Mouse (Mus musculus) cerebellum, adult 9-11 months (tissue): ENCODE measurements around the gene Olfr1393.
"Not testable (repeated sequence)": the region's sequence is repeated elsewhere in the genome, so short reads cannot be mapped to it uniquely, and the experiment has no call there.

ENCODE experiments used
- DNase-seq: peaks from one replicate; pipeline ENCODE4 v3.0.0; 2022

Gene Olfr1393

DNA sequence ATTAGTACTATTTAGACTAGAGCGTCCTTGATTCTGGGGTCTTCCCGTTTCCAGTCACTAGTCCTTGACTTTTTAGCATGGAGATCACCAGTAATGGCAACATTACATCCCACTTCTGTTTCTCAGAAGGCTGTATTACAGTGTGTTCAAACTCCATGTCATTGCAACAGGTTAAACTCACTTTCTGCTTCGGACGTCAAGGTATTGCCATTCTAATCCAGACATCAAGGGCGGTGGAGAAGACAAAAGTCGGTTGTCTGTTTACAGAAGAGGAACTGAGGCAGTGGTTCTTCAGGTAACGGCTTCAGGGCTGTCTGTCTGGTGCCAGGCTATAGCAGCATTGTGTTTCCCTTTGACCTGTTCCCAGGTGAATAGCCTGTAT is 26.7 kb upstream of the Olfr1393 start:
- no peak for DNase-seq

DNA sequence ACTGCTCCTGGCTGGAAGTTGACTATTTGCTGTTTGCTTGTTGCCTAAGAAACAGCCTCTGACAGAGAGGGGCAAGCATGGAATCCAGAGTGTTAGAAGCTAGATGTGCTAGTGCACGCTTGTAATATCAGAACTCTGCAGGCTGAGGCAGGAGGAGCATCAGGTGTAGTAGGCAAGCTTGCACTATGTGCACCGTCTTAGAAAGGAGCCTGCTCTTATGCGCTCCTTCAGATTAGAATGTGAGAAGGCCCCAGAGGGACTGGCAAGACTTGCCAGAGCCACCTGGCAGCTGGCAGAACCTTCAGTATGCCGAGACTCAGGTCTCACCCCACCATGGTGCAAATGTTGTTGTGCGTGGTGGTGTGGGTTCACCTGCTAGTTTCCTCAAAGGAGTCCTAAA is 26.1 kb upstream of the Olfr1393 start:
- no peak for DNase-seq

DNA sequence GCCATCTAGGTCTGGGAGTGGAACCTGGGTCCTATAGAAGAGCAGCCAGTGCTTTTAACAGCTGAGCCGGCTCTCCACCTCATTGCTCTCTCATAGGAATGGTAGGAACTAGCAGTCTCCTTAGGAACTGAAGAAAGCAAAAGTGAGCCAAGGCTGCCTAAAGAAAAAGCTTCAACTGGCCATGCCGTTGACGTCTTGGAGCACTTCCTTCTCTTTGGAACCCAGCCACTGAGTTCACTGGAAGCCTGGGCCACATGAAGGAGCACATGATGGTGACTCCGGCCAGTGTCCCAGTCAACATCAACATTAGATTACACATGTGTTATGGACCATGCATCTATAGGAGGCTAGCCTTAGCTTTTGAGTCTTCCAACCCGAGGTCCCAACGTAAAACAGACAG is 25.1 kb upstream of the Olfr1393 start:
- no peak for DNase-seq

DNA sequence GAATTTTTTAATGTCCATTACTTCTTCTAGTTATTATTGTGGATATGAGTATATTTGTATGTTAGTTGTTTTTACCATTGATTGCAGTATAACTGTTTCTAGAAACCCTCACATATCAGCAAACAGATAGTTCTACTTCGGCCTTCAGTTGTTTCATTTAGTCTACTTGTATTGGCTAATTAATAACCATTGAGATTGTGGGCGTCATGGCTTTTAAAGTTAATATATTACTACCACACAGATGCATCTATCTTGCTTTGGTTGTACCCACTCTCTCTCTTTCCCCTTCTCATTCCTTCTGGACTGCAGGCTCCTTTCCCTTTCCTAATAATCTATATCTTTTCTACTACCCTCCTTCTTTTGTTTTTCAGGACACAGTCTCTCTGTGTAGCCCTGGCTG is 18.8 kb upstream of the Olfr1393 start:
- no peak for DNase-seq

DNA sequence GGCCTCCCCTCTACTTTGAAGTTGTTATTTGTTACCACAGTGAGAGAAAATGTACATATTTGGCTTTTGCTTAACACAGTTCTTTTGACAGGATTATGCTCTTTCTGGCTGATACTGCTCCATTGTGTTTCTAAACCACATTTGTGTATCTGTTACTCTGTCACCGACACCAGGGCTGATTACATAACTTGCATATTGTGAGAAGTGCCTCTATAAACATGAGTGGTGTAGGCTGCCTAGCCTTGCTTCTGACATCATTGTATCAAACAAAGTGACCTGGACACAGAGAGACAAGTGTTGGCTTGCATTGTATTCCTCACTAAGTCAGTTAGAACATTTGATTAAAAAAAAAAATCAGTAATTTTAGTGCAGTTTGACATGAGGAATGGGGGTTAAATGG is 18.3 kb upstream of the Olfr1393 start:
- no peak for DNase-seq

DNA sequence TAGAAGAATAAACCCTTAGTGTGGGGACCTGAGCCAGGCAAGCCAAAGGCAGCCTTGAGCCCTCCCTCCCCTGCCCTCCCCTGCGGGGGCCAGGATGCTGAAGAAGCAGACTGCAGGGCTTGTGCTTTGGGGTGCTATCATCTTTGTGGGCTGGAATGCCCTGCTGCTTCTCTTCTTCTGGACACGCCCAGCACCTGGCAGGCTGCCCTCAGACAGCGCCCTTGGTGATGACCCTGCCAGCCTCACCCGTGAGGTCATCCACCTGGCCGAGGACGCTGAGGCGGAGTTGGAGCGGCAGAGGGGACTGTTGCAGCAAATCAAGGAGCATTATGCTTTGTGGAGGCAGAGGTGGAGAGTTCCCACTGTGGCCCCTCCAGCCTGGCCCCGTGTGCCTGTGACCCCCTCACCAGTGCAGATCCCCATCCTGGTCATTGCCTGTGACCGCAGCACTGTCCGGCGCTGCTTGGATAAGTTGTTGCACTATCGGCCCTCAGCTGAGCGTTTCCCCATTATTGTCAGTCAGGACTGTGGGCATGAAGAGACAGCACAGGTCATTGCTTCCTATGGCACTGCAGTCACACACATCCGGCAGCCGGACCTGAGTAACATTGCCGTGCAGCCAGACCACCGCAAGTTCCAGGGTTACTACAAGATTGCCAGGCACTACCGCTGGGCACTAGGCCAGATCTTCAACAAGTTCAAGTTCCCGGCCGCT is 17.3 kb upstream of the Olfr1393 start:
- DNase-seq: no peak

DNA sequence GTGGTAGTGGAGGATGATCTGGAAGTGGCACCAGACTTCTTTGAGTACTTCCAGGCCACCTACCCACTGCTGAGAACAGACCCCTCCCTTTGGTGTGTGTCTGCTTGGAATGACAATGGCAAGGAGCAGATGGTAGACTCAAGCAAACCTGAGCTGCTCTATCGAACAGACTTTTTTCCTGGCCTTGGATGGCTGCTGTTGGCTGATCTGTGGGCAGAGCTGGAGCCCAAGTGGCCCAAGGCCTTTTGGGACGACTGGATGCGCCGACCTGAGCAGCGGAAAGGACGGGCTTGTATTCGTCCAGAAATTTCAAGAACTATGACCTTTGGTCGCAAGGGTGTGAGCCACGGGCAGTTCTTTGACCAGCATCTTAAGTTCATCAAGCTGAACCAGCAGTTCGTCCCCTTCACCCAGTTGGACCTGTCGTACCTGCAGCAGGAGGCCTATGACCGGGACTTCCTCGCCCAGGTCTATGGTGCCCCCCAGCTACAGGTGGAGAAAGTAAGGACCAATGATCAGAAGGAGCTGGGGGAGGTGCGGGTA is 16.7 kb upstream of the Olfr1393 start:
- DNase-seq: no peak

DNA sequence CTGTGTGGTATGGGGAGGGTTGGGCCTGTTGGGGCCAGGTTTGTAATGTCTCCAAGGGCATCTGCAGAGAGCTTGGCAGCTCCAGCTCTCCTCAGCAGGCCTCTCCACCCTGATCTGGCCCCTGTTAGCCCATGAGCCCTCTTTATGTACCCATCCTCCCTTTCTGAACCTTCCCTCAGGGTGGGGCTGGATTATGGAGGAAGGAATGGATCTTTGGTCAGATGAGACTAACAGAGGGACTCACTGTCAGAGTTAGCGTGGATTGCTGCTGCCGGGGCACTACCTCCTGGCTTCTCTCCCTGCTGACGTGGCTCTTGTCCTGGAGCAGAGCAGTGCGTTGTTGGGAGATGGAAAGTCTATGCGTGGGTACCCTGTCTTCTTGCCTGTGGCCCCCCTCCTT is 15.8 kb upstream of the Olfr1393 start:
- no peak for DNase-seq

DNA sequence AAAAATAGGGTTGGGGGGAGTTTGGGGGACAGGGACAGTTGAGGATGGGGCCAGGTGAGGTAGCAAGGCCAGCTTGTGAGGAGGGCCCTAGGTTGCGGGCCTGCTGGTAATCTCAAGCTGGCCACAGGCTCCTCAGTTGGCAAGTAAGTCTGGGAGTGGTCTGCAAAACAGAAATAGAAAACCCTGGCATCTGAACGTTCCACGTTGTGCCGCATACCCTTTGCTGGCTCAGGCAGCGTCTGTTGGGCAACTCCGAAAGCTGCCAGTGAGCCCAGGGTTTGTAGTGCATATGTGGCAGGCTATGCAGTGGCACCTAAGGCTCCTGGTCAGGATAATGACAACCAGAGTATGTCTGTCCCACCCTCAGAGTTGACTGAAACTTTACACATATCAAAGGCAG is 15.0 kb upstream of the Olfr1393 start:
- DNase-seq: no peak

DNA sequence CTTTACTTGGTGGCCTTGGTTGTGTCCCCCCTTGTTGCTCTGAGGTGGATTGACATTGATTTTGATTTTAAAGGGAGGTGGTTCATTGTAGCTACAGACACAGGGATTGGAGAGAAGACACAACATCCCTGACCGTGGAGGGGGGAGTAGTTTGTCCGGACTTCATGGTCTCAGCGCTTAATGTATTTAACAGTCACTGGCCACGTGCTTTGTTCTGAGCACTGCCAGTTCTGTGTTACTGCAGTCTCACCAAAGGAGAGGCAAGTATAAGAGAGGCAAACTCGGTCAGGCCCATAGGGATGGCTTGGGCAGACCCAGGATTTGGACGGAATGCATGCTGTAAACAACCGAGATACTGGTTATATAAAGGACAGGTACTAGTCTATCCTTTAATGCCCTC is 14.0 kb upstream of the Olfr1393 start:
- DNase-seq: no peak

DNA sequence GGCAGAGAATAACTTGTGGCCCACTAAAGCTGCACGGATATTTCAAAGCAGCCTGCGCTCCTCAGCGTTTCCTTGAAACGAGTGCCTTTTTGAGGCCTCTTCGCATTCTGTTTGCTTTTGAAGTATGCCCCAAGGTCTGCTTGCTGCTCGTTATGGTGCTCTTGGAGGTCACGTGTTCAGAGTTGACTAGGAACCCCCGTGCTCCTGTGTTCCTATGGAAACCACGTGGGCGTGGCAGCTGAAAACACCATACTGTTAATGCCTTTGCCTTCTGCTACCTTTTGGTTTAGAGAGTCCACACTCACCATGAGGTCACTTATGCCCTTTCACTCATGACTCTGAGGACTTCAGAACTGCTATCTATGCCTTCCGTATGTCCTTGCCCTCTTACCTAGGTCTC is 13.5 kb upstream of the Olfr1393 start:
- DNase-seq: no peak

DNA sequence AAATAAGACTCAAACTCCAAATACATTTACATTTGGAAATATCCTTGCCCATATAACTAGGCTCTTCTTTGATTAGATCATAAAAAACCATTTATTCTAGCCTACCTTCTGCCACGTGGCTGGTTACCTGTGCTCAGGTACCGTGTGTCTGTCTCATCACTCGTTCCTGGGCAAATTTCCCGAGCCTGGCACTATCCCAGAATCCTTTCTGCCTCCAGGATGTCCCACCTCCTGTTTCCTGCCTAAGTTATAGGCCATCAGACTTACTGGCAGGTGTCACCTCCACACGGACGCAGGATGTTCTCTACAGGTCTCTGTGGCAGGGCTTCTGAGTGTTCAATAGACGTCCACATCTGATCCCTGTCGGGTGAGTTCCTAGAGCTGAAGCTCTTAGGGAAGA is 13.0 kb upstream of the Olfr1393 start:
- no peak for DNase-seq

DNA sequence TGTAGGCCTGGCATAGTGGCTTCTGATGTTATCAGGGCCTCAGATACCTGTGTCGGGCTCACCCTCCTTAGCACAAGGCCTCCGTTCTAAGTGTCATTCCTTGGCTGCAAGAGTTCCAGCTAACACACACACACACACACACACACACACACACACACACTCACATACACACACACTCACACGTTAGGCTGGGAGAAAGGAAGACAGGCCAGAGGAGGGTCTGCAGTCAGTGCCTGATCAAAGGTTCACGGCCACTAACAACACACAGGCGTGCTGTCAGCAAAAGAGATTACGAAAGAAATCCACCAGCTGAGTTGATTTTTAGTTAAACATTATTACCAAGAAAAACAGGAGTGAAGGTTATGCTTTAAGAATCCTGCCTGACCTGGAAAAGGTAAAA is 11.4 kb upstream of the Olfr1393 start:
- no peak for DNase-seq

DNA sequence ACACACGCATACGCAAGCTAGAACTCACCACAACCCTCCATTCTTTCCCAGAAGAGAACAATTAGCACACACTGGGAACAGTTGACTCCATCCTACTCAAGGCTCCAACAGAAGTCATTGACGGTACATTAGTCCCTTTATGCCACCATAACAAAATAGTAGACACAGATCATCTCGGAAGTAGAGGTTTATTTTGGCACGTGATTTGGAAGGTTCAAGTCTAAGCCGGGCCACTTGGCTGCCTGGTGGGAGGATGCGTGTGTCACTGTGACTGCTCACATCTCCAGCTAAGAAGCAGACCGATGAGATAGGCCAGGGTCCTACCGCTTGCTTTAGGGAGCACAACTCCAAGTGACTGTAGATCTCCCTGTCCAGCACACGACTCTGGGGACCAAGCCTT is 10.8 kb upstream of the Olfr1393 start:
- no peak for DNase-seq

DNA sequence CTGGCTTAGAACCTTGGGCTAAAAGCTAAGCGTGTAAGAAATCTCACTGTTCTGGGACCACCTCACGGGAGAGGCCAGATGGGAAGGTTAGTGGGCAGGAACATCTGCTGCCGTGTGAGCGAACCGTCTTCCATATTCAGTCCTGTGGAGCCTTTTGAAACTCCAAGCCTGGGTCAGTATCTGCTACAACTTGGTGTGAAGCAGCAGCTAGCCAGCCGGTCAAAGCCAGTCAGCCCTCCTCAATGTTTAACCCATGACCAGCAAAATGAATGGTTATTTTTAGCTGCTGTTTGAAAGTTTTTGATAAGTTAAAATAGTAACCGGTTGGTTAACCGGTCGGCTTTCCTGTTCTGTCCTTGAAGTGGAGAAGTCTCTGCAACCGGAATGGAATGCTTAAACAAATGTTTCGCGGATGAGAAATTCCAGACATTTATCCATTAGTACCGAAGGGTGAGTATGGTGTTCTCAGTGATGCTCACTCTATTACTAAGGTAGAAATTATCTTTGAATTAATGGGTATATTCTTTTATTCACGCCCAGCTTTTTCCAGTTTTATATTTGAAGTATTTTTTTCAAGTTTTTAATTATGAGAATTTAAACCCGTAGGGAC is 10.0 kb upstream of the Olfr1393 start:
- DNase-seq: no peak

DNA sequence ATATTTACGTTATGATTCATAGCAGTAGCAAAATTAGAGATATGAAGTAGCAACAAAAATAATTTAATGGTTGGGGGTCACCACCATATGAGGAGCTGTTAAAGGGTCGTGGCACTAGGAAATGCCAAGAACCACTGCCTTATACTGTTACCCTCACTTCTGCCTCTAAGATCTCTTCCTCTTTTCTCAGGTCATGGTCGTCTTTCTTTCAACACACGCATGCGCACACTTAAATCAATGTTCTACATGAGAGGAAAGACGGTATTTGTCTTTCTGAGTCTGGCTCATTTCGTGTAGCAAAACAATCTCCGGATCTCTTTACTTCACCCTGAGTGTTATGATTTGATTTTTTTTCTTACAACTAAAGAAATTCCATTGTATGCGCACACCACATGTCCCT is 8.3 kb upstream of the Olfr1393 start:
- no peak for DNase-seq

DNA sequence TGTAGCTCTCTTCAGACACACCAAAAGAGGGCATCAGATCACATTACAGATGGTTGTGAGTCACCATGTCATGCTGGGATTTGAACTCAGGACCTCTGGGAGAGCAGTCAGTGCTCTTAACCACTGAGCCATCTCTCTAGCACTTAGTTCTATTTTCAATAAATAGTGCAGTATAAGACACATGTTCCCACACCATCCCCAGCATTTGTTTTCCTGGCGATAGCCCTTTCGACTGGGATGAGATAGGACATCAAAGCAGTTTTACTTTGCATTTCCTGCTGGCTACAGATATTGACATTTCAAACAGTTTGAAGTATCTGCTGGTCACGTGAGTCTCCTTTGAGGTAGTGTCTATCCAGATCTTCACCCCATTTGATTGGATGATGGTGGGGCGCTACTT is 7.7 kb upstream of the Olfr1393 start:
- DNase-seq: no peak

DNA sequence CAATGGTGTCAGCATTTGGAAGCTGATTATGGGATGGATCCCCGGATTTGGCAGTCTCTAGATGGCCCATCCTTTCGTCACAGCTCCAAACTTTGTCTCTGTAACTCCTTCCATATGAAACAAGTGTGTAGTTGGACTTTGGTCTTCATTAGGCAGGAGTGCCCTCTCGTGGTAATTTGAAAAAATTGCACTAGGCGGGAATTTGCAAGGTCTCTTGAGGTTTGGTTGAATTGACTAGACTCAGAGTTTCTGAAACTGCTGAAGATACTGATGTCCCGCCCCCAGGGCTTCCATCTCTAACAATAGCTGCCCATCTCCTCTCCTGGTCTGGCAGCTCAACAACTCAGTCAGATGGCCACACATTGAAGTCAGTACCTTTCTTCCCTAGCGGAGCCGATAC is 6.8 kb upstream of the Olfr1393 start:
- DNase-seq: no peak

DNA sequence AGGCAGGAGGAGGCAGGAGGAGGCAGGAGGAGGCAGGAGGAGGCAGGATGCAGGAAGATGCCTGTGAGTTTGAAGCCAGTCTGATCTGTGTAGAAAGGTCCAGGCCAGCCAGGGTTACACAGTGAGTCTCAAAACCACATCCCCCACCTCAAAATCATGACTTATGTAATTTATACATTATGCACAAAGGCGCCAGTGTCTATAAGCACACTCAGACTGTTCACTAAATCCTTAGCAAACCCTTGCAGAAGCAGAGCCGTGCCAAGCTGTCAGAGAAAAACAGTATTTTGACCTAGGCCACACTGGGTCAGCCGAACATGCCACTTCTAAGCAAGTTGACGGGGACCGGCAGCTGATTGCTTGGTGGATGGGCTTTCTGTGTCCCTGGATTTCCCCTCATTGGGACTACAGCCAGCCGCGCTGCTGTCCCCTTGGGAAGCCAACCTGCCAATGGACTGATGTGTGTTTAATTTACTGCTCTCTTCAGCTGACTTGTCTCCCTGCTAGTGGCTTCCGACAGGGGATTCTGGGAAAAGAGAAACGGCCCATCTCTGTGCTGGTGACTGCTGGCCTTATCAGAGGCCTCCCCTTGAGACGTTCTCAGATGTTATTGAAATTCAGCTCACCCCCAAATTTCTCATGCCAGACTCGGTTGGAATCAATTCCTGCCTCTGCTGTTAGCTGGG is 4.1 kb upstream of the Olfr1393 start:
- DNase-seq: no peak

DNA sequence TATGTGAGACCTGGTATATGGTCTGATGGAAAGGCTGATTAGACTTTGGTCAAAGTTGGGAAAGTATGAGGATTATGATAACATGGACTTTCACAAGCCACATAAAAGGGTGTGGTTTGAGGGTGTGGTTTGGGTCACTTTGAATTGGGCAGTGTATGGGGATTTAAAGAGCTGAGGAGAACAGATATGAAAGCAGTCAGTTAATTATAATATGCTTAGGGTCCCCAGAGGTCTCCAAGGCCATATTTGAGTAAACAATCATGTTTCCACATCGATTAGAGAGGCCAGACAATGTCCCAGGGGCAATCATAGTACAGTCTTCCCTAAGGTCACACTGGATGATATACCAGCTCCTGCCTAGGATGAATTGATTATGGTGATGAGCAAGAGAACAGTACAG is 6.9 kb downstream of the Olfr1393 start, which contains the start of gene Olfr1392:
Gene Olfr1392 (plus strand): TSS at position 301 of the 400 bp plus-strand sequence.
- not testable (repeated sequence) for DNase-seq

DNA sequence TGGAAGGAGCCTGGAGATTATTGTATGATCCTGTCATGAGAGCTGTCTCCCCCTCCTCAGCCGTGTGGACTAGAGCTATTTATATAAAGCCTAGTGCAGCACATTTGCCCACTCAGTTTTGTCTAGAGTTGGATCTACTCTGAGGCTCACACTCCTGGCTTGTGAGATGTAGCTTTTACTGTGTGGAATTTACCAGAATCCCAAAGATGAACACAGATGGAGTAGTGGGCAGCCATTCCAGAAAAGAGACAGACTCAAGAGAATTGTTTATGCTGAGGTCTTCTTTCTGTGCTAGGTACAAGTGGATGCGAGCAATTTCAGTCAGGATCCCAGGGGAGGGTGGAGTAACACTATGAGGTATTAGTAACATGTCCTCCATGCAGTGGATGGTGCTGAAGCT is 9.1 kb downstream of the Olfr1393 start:
- DNase-seq: no peak

DNA sequence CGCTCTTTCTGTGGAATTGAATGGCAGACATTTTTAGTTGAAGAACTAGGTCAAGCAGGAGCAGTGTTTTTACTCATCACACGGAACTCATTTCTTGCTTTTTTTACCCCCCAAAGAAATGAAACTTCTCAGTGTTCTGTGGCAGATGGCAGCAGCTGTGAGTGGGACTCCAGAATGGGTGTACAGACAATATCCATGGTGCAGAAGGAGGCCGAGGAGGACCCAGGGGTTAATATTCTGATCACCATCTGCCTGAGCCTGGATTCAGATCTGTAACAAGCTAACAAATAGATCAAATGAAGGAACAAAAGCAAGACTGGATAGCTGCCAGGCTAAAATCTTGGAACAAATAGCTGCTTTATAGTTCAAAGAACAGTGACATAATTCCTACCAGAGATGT is 14.7 kb downstream of the Olfr1393 start:
- DNase-seq: no peak

DNA sequence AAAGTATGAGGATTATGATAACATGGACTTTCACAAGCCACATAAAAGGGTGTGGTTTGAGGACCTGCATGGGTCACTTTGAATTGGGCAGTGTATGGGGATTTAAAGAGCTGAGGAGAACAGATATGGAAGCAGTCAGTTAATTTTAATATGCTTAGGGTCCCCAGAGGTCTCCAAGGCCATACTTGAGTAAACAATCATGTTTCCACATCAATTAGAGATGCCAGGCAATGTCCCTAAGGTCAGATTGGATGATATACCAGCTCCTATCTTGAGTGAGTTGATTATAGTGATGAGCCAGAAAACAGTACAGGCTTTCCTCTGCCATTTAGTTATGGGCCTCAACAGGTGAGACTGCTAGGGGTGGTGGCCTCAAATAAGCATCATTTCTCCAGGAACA is 26.3 kb downstream of the Olfr1393 start, which contains the start of gene Olfr10:
Gene Olfr10 (plus strand): TSS at position 301 of the 400 bp plus-strand sequence.
- no peak for DNase-seq

DNA sequence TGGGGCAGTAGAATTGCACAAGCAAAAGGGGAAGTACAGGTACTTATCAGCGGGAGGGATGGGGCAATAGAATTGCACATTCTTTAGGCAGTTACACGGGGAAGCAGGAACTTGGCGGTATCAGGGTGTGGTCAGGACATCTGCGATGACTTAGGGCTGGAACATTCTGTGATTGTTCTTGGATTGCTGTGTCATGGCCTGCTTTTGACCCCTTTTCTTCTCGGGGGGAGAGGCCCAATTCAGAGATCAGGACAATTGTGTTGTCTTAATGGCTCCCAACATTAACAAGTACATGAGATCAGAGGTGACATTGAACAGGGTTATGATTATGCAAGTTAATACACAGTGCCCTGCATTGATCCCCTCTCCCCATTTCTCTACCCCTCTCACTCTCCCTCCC is 30.4 kb downstream of the Olfr1393 start:
- DNase-seq: not testable (repeated sequence)
